Mouse (Mus musculus) lung, postnatal 0 days (tissue): ENCODE results near the gene Zbtb32. TPM values are rescaled to one million over a fixed set of nuclear protein-coding genes. Genes with fewer than 3 reads are reported as not detected.

Experiments
- ATAC-seq: fragments of 200-750 bp; cut with Nextera tagmentation; 2 replicates; pipeline ENCODE4 v1.8.0; 2017; ENCODE audit warnings: moderate library complexity
- DNase-seq: peaks from one replicate; pipeline ENCODE4 v3.0.0-alpha.2; 2016; ENCODE audit warnings: low spot score
- H3K27ac ChIP-seq: fragments of 300-500 bp; sonication (generic); 2 replicates; pipeline ENCODE4 v1.5.1; 2014; ENCODE audit warnings: antibody characterized with exemption, mild to moderate bottlenecking, low read length, mixed read lengths
- H3K27me3 ChIP-seq: fragments of 300-500 bp; sonication (generic); replicated peaks from 2 replicates; pipeline ENCODE4 v1.6.1; 2014; ENCODE audit warnings: low read length, mixed read lengths; ENCODE audit not compliant: insufficient read depth
- H3K36me3 ChIP-seq: fragments of 300-500 bp; sonication (generic); 2 replicates; pipeline ENCODE4 v1.6.1; 2014; ENCODE audit warnings: low read length, mixed read lengths; ENCODE audit not compliant: insufficient read depth
- H3K4me1 ChIP-seq: fragments of 300-500 bp; sonication (generic); 2 replicates; pipeline ENCODE4 v1.6.1; 2014; ENCODE audit warnings: antibody characterized with exemption, low read depth, low read length, mixed read lengths; ENCODE audit not compliant: insufficient read depth
- H3K4me2 ChIP-seq: fragments of 300-500 bp; sonication (generic); replicated peaks from 2 replicates; pipeline ENCODE4 v1.6.1; 2014; ENCODE audit warnings: low read depth, mild to moderate bottlenecking, low read length, moderate library complexity, mixed read lengths
- H3K4me3 ChIP-seq: fragments of 300-500 bp; sonication (generic); 2 replicates; pipeline ENCODE4 v1.5.1; 2014; ENCODE audit warnings: low read depth, low read length
- H3K9ac ChIP-seq: fragments of 300-500 bp; sonication (generic); replicated peaks from 2 replicates; pipeline ENCODE4 v1.6.1; 2014; ENCODE audit warnings: low read depth, mild to moderate bottlenecking
- H3K9me3 ChIP-seq: fragments of 300-500 bp; sonication (generic); 2 replicates; pipeline ENCODE4 v1.6.1; 2016; ENCODE audit warnings: low read length, mixed read lengths
- CTCF ChIP-seq: IDR thresholded peaks from 2 replicates; pipeline ENCODE4 v1.5.1; 2016; ENCODE audit warnings: antibody characterized with exemption, mild to moderate bottlenecking
- EP300 ChIP-seq: IDR thresholded peaks from 2 replicates; pipeline ENCODE4 v1.6.1; 2016; ENCODE audit warnings: antibody characterized with exemption, mild to moderate bottlenecking, control low read depth
- WGBS: fragments of 180-500 bp; shearing (Covaris S2); extraction: QIAGEN DNeasy Blood & Tissue Kit; methylation state at CpG from one replicate; pipeline ENCODE4 v1.1.7; 2014; 5-methylcytosine and 5-hydroxymethylcytosine counted together
- polyA plus RNA-seq: library from polyadenylated mRNA; unstranded; fragments of >200 nt; fragmentation: Nextera tagmentation; extraction: Ambion mirVana; gene quantifications from 2 replicates; pipeline ENCODE4 v1.2.1, GENCODE M21; 2015

Zbtb32 gene
- polyA plus RNA-seq, 1 experiment from 2014 or later: 3.0 TPM

DNA sequence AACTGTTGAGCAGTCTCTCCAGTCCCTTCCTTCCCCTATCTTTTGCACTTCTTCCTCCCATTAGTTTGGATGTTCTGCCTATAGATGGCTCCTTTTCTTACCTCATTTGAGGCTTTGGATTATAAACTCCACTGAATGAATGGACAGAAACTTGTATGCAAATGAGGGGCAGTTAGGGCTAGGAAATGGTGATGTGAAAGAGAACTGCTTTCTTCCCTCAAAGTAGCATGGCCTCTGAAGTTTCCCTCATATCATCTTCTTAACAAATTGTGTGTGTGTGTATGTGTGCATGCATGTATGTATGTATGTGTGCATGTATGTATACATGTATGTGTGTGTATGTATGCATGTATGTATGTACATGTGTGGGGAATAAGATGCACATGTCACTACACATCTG lies 30.3 kb upstream of the Zbtb32 start:
- TF ChIP-seq EP300 (no peak), CTCF (no peak)
- Histone ChIP-seq H3K27me3 (peaks cover 12% of the 10 kb centered on the region), H3K4me3 (no peak overlapping the region), H3K4me1 (no peaks in the 10 kb centered on the region), H3K4me2 (no peak overlapping the region), H3K27ac (no peak overlapping the region), H3K36me3 (no peaks in the 10 kb centered on the region), H3K9ac (no peak overlapping the region), H3K9me3 (no peaks in the 10 kb centered on the region)
- DNase-seq (no peak), ATAC-seq (no peak)

DNA sequence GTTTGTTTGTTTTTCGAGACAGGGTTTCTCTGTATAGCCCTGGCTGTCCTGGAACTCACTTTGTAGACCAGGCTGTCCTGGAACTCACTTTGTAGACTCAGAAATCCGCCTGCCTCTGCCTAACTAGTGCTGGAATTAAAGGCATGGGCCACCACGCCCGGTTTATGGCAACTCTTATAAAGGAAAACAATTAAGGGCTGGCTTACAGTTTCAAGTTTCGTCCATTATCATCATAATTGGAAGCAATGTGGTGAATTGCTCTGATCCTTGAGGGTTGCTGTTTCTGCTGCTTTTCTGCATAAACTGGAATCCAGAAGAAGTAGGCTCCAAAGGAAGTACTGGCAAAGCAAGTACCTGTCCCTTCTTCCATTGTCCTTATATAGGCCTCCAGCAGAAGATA lies 27.9 kb upstream of the Zbtb32 start:
- Histone ChIP-seq H3K9ac (no peak overlapping the region), H3K27ac (no peak overlapping the region), H3K4me2 (no peak overlapping the region), H3K27me3 (no peaks in the 10 kb centered on the region), H3K9me3 (no peaks in the 10 kb centered on the region), H3K36me3 (no peaks in the 10 kb centered on the region; the same call in none of the 2 replicates), H3K4me3 (no peak overlapping the region), H3K4me1 (no peaks in the 10 kb centered on the region)
- WGBS: 77% methylated on average over 5 of the region's 5 CpGs
- TF ChIP-seq EP300: no peak
- TF ChIP-seq CTCF: no peak
- DNase-seq (no peak), ATAC-seq (no peak)

DNA sequence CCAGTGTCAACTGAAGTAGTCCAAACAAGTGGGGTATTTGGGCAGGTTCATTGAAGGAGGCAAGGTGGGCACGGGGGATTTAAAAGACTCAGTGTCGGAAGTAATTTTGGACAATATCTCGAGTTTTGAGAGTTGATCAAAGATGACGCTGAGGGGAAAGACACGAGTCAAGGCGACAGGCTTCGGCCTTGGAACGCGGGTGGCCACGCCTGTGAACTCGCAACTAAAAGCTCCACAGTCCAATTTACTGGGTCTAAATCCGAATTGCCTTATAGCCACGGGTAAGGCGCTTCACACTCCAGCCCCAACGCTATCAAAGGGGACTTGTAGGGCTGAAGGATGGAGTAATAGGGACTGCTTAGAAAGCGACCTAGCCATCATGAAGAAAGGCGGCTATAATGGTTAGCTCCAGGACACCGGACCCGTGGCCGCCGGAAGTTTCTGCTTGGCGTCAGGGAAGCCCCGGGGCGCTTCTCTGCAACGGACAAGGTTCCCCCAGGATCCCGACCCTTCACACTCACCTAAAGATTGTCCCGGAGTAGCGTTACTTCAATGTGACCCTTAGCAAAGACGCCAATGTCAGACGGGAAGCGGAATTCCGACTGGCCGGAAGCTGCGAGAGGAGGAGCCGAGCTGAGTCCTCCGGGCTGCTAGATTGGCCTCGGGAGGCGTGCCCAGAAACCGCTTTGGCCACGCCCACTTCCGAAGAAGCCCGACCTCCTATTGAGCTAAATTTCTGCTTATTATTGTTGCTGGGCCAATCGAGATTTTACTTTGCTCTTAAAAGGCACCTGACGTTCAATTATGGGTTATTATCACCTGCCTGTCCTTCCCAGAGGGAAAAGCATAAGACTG lies 27.0 kb upstream of the Zbtb32 start, which contains the start of gene Cox6b1:
Gene Cox6b1, minus strand, starts transcription at position 622 of the 855 bp plus-strand sequence.
- Histone ChIP-seq H3K9me3 (no peaks in the 10 kb centered on the region), H3K4me2 (peak within 1 kb of the TSS; percentile 78), H3K27me3 (no peaks in the 10 kb centered on the region), H3K9ac (peak within 1 kb of the TSS; percentile 83), H3K27ac (peak within 1 kb of the TSS; percentile 58), H3K4me1 (no peaks in the 10 kb centered on the region), H3K4me3 (peak within 1 kb of the TSS; percentile 75), H3K36me3 (no peaks in the 10 kb centered on the region; the same call in none of the 2 replicates)
- ATAC-seq (peak; percentile 98), DNase-seq (peak; percentile 97)
- TF ChIP-seq EP300: no peak
- no peak for TF ChIP-seq CTCF
- 2% methylated on average over 44 of the region's 44 CpGs for WGBS

DNA sequence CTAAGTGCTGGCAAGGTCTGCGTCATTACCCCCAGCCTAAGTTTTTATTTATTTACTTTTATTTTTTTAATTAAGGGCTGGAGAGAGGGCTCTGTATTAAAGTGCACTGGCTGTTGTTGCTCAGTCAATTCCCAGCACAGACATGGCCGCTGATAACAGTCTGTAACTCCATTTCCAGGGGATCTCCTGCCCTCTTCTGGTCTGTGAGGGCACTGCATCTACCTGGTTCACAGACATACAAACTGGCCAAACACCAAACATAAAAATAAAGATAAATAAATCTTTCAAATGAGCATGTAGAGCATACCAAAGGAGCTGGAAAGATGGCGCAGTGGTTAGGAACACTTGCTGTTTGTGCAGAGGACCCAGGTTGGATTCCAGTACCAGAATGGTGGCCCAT lies 20.5 kb upstream of the Zbtb32 start:
- TF ChIP-seq EP300 (no peak), CTCF (peak; percentile 63)
- DNase-seq: no peak
- 87% methylated on average over 3 of the region's 3 CpGs for WGBS
- Histone ChIP-seq H3K27ac (no peak overlapping the region), H3K9ac (no peak overlapping the region), H3K4me2 (no peak overlapping the region), H3K27me3 (no peaks in the 10 kb centered on the region), H3K4me1 (no peaks in the 10 kb centered on the region), H3K9me3 (no peaks in the 10 kb centered on the region), H3K4me3 (no peak overlapping the region), H3K36me3 (peaks cover 12% of the 10 kb centered on the region)
- no peak for ATAC-seq

DNA sequence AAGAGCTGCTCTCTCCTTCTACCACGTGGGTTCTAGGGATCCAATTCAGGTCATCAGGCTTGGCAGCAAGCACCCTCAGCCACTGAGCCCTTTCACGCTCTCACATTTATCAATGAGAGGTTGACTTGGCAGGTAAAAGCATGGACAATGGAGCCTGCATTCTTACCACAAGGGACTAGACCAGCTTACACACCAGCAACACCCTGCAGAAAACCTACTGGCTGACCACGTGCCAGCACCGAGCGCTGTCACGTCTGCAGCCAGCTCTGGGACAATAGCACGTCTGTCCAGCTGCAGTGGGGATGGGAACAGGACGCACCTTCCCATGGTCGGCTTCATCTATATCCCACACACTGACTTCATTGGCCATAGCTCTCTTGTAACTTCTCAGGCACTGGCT lies 19.9 kb upstream of the Zbtb32 start:
- Histone ChIP-seq H3K36me3 (peaks cover 12% of the 10 kb centered on the region), H3K9me3 (no peaks in the 10 kb centered on the region), H3K4me1 (no peaks in the 10 kb centered on the region), H3K9ac (no peak overlapping the region), H3K27me3 (no peaks in the 10 kb centered on the region), H3K4me2 (no peak overlapping the region), H3K27ac (no peak overlapping the region), H3K4me3 (no peak overlapping the region)
- ATAC-seq (no peak), DNase-seq (no peak)
- WGBS: 96% methylated on average over 9 of the region's 9 CpGs
- TF ChIP-seq CTCF (no peak), EP300 (no peak)

DNA sequence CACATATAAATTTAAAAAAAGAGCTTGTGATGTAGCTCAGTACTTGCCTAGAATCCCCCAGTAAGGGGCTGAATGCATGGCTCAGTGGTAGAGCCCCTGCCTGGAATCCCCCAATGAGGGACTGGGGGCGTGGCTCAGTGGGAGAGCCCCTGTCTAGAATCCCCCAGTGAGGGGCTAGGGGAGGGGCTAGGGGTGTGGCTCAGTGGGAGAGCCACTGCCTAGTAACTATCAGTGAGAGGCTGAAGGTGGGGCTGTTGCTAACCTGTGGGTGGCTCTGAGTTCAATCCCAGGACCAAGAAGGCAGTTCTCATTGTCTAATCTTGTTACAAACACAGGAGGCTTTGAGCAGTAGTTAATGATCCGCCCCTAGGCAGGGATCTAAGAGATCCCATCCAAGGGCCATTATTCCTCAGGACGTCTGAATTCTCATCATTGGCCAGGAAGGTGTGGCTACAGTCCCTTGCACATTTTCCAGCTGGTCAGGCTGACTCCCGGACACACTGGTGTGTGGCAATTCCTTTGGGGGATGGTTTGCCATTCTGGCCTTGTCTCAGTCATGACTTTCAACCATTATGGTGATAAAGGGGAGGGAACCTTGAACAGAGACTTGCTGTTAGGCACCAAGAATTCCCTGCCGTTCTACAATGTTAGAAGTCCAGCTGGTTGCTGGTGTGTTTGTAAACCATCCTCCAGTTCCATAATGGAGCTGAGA lies 16.5 kb upstream of the Zbtb32 start:
- Histone ChIP-seq H3K4me2 (no peak overlapping the region), H3K36me3 (peaks cover 12% of the 10 kb centered on the region), H3K27ac (no peak overlapping the region), H3K9ac (no peak overlapping the region), H3K4me3 (no peak overlapping the region), H3K4me1 (no peaks in the 10 kb centered on the region), H3K9me3 (no peaks in the 10 kb centered on the region), H3K27me3 (no peaks in the 10 kb centered on the region)
- WGBS: 50% methylated on average over 5 of the region's 5 CpGs
- ATAC-seq (peak; percentile 21), DNase-seq (no peak)
- TF ChIP-seq EP300 (no peak), CTCF (no peak)
